Mouse (Mus musculus): ENCODE measurements around the gene Shank2.

GRCm38 (mm10) chr7:144204290-144204689 lies 202.6 kb downstream of the Shank2 start:
- TF ChIP-seq CTCF (IDR thresholded peaks at IDR 0.05; ENCODE audit: low read depth) (no peak), EP300 (optimal IDR thresholded peaks at IDR 0.05) (no peak)
